Mouse (Mus musculus) CH12.LX (cell line): Measurements from ENCODE around the gene Map2k7.

Experiments
- POLR2AphosphoS2 ChIP-seq: IDR thresholded peaks from 2 replicates; pipeline ENCODE4 v1.6.1; 2011; ENCODE audit warnings: low read depth, low read length, improper control_type of control experiment
- RCOR1 ChIP-seq: conservative IDR thresholded peaks from 2 replicates; pipeline ENCODE4 v1.6.1; 2012; ENCODE audit warnings: low read depth, mild to moderate bottlenecking, inconsistent platforms, low read length, improper control_type of control experiment
- SIN3A ChIP-seq: IDR thresholded peaks from 2 replicates; pipeline ENCODE4 v1.6.1; 2012; ENCODE audit warnings: low read length, improper control_type of control experiment, inconsistent platforms

DNA sequence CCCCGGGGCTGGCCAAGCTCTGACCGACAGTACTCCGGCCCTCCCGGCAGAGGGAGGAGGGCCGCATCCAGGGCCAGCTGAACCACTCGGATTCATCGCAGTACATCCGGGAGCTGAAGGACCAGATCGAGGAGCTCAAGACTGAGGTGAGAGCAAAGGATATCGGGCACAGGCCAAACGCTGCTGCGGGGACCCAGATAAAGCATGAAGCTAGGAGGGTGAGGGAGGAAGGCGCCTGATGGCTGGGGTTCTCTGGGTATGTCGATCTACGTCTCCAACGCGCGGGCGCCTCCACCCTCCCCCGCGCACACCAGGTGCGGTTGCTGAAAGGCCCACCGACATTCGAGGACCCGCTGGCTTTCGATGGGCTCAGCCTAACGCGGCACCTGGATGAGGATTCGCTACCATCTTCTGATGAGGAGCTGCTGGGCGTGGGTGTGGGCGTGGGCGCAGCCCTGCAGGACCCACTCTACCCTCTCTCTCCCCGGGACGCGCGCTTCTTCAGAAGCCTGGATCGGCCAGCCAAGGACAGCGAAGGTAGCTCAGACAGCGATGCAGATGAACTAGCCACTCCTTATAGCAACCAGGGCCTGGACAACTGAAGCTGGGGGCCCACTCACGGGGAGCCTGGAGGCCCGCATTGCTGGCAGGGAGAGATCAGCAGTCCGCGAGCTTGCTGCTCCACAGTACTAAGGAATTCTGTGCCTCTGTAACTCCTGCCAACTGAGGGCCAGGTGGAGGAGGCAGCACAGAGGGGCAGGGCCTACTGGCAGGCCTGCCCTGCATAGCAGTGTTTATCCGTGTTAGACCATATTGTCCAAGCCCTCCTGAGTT, 32.1 kb upstream of the Map2k7 start:
- no peak for TF ChIP-seq POLR2AphosphoS2
- TF ChIP-seq RCOR1: no peak
- TF ChIP-seq SIN3A: no peak
